Mouse (Mus musculus) hindbrain, postnatal 0 days (tissue): ENCODE measurements around the gene Tubgcp2. TPM values are rescaled to one million over a fixed set of nuclear protein-coding genes. Genes with fewer than 3 reads are reported as not detected.

Experiments used
- ATAC-seq: fragments of 200-750 bp; cut with Nextera tagmentation; 2 replicates; pipeline ENCODE4 v1.8.0; 2017; ENCODE audit warnings: mild to moderate bottlenecking, moderate TSS enrichment, moderate library complexity
- DNase-seq: peaks from one replicate; pipeline ENCODE4 v3.0.0-alpha.2; 2015; ENCODE audit warnings: low spot score
- H3K27ac ChIP-seq: fragments of 300-500 bp; sonication (generic); 2 replicates; pipeline ENCODE4 v1.5.1; 2014; ENCODE audit warnings: mild to moderate bottlenecking
- H3K27me3 ChIP-seq: fragments of 300-500 bp; sonication (generic); 2 replicates; pipeline ENCODE4 v1.6.1; 2014; ENCODE audit warnings: low read length, mixed read lengths; ENCODE audit not compliant: insufficient read depth
- H3K36me3 ChIP-seq: fragments of 300-500 bp; sonication (generic); 2 replicates; pipeline ENCODE4 v1.6.1; 2014; ENCODE audit warnings: low read length, mixed read lengths; ENCODE audit not compliant: insufficient read depth
- H3K4me1 ChIP-seq: fragments of 300-500 bp; sonication (generic); 2 replicates; pipeline ENCODE4 v1.6.1; 2014; ENCODE audit warnings: antibody characterized with exemption, low read length, mixed read lengths; ENCODE audit not compliant: insufficient read depth
- H3K4me2 ChIP-seq: fragments of 300-500 bp; sonication (generic); 2 replicates; pipeline ENCODE4 v1.6.1; 2014; ENCODE audit warnings: low read depth, mild to moderate bottlenecking, low read length, moderate library complexity, mixed read lengths
- H3K4me3 ChIP-seq: fragments of 300-500 bp; sonication (generic); 2 replicates; pipeline ENCODE4 v1.5.1; 2014; ENCODE audit warnings: low read length
- H3K9ac ChIP-seq: fragments of 300-500 bp; sonication (generic); replicated peaks from 2 replicates; pipeline ENCODE4 v1.6.1; 2014; ENCODE audit warnings: mild to moderate bottlenecking, low read length, moderate library complexity, mixed read lengths
- H3K9me3 ChIP-seq: fragments of 300-500 bp; sonication (generic); 2 replicates; pipeline ENCODE4 v1.6.1; 2016; ENCODE audit warnings: low read length, mixed read lengths
- CTCF ChIP-seq: IDR thresholded peaks from 2 replicates; pipeline ENCODE4 v1.5.1; 2016; ENCODE audit warnings: antibody characterized with exemption, control low read depth, low read depth
- WGBS: fragments of 180-500 bp; shearing (Covaris S2); extraction: QIAGEN DNeasy Blood & Tissue Kit; methylation state at CpG from one replicate; pipeline ENCODE4 v1.1.7; 2014; 5-methylcytosine and 5-hydroxymethylcytosine counted together
- polyA plus RNA-seq: library from polyadenylated mRNA; unstranded; fragments of >200 nt; fragmentation: Nextera tagmentation; extraction: Ambion mirVana; gene quantifications from 2 replicates; pipeline ENCODE4 v1.2.1, GENCODE M21; 2015
- total RNA-seq: library from RNA; depleted of rRNA; stranded (reverse); fragments of >200 nt; gene quantifications from 2 replicates; pipeline ENCODE4 v1.2.3, GENCODE M21; 2014

Gene Tubgcp2
- total and polyA plus RNA-seq, 2 experiments from 2014 or later, result 58.3 to 61.7 TPM

DNA sequence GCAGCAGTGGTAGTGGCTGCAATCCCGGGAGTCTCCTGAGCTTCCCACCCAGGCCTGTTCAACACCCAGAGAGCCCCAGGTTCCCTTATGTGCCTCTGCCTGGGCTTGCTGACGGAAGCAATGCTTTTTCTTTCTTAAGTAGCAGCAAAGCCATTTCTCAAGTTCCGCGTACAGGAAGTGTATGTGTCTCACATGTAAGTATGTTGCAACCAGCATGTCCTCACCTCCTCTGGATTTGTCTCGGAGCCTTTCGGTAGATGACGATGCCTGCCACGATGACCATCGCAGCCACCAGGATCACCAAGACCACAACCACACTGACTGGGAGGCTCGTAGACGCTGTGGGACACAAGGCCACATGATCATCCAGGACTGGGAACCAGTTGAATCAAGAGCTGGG, 52.0 kb downstream of the Tubgcp2 start:
- H3K4me2 ChIP-seq, result no peak overlapping the region
- ATAC-seq (no peak), DNase-seq (no peak)
- no peaks in the 10 kb centered on the region for H3K9me3 ChIP-seq
- H3K4me1 ChIP-seq, result no peaks in the 10 kb centered on the region
- H3K4me3 ChIP-seq, result no peak overlapping the region
- H3K9ac ChIP-seq, result no peak overlapping the region
- TF ChIP-seq CTCF, result no peak
- no peak overlapping the region for H3K27ac ChIP-seq
- no peaks in the 10 kb centered on the region for H3K27me3 ChIP-seq
- 92% methylated on average over 11 of the region's 11 CpGs for WGBS
- no peaks in the 10 kb centered on the region for H3K36me3 ChIP-seq

DNA sequence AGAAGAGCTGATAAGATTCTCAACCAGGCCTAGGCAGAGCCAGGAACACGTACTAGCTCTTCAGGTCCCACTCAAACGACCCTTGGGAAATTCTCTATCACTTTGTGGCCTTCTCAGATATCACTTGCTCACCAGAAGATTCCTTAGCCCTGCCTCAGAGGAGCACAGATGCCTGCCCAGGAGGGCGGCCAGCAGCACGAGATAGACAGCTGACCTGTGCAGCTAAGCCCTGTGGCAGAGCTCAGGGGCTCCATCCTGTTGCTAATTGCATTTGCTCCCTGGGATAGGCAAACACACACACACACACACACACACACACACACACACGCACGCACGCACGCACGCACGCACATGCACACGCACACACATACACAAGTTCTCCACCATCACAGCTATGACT, 54.4 kb downstream of the Tubgcp2 start:
- 90% methylated on average over 11 of the region's 11 CpGs for WGBS
- DNase-seq (no peak), ATAC-seq (no peak)
- H3K27me3 ChIP-seq, result no peaks in the 10 kb centered on the region
- no peak overlapping the region for H3K9ac ChIP-seq
- TF ChIP-seq CTCF, result no peak
- H3K4me2 ChIP-seq, result no peak overlapping the region
- no peaks in the 10 kb centered on the region for H3K9me3 ChIP-seq
- H3K27ac ChIP-seq, result no peak overlapping the region
- no peaks in the 10 kb centered on the region for H3K36me3 ChIP-seq
- no peak overlapping the region for H3K4me3 ChIP-seq
- H3K4me1 ChIP-seq, result no peaks in the 10 kb centered on the region

DNA sequence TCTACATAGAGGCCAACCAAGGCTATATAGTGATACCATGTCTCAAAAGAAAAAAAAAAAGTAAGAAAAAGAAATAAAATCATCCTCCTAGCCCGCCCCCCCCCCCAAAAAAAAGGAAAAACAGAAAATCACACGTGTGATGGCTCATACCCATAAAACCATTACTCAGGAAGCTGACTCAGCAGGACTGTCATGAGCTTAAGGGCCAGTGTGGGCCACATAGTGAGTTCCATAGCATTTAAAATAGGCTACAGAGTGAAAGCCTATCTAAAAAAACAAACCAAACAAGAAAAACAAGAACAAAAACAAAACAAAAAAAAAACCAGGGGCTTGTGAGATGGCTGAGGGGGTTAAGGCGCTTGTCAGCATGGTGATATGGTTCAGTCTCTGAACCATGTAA, 55.7 kb downstream of the Tubgcp2 start:
- no peaks in the 10 kb centered on the region for H3K9me3 ChIP-seq
- ATAC-seq (no peak), DNase-seq (no peak)
- no peak overlapping the region for H3K27ac ChIP-seq
- H3K4me1 ChIP-seq, result no peaks in the 10 kb centered on the region
- H3K4me3 ChIP-seq, result no peak overlapping the region
- H3K27me3 ChIP-seq, result no peaks in the 10 kb centered on the region
- WGBS, result 51% methylated on average over 3 of the region's 3 CpGs
- no peak overlapping the region for H3K4me2 ChIP-seq
- H3K9ac ChIP-seq, result no peak overlapping the region
- TF ChIP-seq CTCF, result no peak
- no peaks in the 10 kb centered on the region for H3K36me3 ChIP-seq

DNA sequence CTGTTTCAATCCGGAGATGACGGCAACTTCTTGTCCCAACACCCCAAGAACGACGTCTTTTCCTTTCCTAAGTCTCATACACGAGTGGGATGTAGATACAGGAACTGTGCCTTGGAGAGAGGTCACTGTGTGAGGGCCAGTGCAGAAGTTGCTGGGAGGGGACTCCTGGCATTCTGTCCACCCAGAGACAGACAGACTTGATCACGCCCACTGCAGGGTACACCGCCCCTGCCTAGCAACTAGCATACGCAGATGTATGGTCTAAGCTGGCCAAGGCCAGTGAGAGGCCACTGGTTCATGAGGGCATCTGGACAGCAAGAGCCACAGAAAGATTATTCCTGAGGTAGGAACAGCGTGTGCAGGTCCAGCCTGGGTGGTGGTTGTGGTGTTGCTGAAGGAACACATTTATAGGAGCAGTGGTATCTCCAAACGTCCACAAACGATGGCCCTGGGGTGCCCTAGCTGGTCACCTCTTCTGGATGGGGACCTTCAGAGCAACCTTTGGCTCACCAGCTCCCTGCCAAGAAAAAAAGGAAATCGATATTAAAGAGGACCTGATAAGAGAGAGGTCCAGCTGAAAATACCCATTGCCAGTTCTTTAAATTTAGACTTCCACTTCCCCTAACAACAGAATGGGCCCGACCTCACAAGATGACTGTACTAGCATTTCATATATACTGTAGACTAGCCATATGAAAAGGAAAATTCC, 57.3 kb downstream of the Tubgcp2 start:
- Histone ChIP-seq H3K27me3 (no peaks in the 10 kb centered on the region), H3K9me3 (no peaks in the 10 kb centered on the region), H3K4me2 (peak overlapping the region; percentile 76), H3K9ac (peak overlapping the region; percentile 50), H3K36me3 (no peaks in the 10 kb centered on the region), H3K4me3 (peak overlapping the region; percentile 44), H3K27ac (0 out of 2 replicates have a peak overlapping the region, but pooled peaks have one; percentile 17), H3K4me1 (no peaks in the 10 kb centered on the region)
- WGBS, result 38% methylated on average over 13 of the region's 13 CpGs
- peak; percentile 66 for ATAC-seq
- TF ChIP-seq CTCF, result no peak
- peak; percentile 14 for DNase-seq

DNA sequence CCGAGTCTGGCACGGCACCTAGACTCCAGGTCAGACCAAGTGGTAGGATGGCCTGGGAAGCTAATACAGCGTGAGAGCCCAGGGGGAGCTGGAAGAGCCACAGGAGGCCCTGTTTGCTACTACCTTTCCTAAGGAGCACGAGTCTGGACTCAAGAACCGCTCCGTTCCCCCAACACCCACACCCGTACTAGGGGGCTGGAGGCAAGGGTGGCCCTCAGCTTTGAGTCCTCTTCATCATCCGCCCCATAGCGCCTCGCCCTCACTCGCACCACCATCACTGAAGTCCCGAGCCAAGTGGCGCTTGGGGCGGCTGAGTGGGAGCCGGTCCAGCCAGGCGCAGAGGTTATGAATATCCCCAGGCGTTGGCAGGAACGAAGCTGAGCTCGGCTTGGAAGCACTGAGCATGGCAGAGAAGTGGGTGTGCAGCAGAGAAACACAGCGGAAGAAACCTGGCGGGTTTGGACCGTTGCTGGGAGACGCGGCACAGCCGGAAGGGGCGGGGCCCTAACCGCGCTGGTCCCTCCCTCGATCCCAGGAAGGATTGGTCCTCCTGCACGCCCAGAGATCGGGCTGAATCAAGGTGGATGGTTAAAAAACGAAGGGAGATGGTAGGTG, 58.1 kb downstream of the Tubgcp2 start, which contains the start of gene 6430531B16Rik:
Gene 6430531B16Rik, minus strand, starts transcription at position 478 of the 615 bp plus-strand sequence.
- H3K27me3 ChIP-seq, result no peaks in the 10 kb centered on the region
- peak; percentile 93 for DNase-seq
- H3K36me3 ChIP-seq, result no peaks in the 10 kb centered on the region
- peak within 1 kb of the TSS; percentile 44 for H3K4me3 ChIP-seq
- peak within 1 kb of the TSS; percentile 76 for H3K4me2 ChIP-seq
- no peaks in the 10 kb centered on the region for H3K4me1 ChIP-seq
- TF ChIP-seq CTCF, result no peak
- H3K9me3 ChIP-seq, result no peaks in the 10 kb centered on the region
- H3K9ac ChIP-seq, result peak within 1 kb of the TSS; percentile 50
- peak within 1 kb of the TSS; percentile 17; the same call in 1 of the 2 replicates for H3K27ac ChIP-seq
- 3% methylated on average over 32 of the region's 32 CpGs for WGBS
- ATAC-seq, result peak; percentile 96

DNA sequence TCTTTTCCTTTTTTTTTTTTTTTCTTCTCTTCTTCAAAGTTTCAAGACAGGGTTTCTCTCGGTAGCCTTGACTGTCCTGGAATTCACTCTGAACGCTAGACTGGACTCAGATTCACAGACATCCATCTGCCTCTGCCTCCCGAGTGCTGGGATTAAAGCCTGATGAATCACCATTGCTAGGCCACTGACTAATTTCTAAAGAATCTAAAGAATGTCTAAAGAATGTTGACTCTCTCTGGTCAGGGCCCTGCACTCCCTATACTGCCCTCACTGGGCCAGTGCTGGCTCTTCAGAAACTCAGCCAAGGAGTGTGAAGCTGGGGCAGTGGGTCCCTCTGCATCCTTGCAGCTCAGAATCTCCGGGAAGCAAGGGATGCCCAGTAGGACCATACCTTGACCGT, 61.0 kb downstream of the Tubgcp2 start:
- no peaks in the 10 kb centered on the region for H3K9me3 ChIP-seq
- TF ChIP-seq CTCF, result no peak
- ATAC-seq (no peak), DNase-seq (no peak)
- no peaks in the 10 kb centered on the region for H3K36me3 ChIP-seq
- no peak overlapping the region for H3K9ac ChIP-seq
- H3K4me2 ChIP-seq, result no peak overlapping the region
- H3K4me3 ChIP-seq, result no peak overlapping the region
- no peaks in the 10 kb centered on the region for H3K27me3 ChIP-seq
- H3K4me1 ChIP-seq, result no peaks in the 10 kb centered on the region
- no peak overlapping the region for H3K27ac ChIP-seq
- 56% methylated on average over 5 of the region's 5 CpGs for WGBS

DNA sequence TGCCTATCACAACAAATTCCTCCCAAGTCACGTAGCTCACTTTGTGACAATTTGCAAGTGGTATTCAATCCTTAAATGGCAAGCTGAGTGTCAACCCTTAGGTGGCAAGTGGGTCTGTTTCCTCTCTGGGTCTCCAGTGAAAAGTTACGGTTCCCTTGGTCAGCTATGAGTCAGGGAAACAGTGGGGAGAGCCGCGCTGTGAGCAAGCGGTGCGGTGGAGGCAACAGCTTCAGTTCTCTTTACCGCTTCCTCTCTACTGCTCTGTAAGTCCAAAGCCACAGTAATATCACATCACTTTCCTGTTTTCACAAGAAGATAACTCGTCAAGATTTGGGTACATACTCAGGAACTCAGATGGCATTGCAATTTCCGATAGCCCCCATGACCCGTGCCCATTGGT, 62.2 kb downstream of the Tubgcp2 start:
- ATAC-seq, result no peak
- WGBS, result 89% methylated on average over 10 of the region's 10 CpGs
- no peak overlapping the region for H3K4me2 ChIP-seq
- H3K27ac ChIP-seq, result no peak overlapping the region
- H3K4me3 ChIP-seq, result no peak overlapping the region
- no peaks in the 10 kb centered on the region for H3K27me3 ChIP-seq
- DNase-seq, result no peak
- H3K36me3 ChIP-seq, result no peaks in the 10 kb centered on the region
- TF ChIP-seq CTCF, result no peak
- H3K4me1 ChIP-seq, result no peaks in the 10 kb centered on the region
- no peak overlapping the region for H3K9ac ChIP-seq
- no peaks in the 10 kb centered on the region for H3K9me3 ChIP-seq
